Comparison of ENCODE assay signal across 9 mouse cellular contexts in genomic region chr16:22564259-22564906, GRCm38 (mm10).
DNase-seq lines count a peak whose midpoint lies in the region; ATAC-seq and TF ChIP-seq lines count a peak whose summit lies in the region.
"Had no signal": no experiment of that assay in that cellular context is flagged by ENCODE, and none has a peak within 500 bp of the region (broad histone marks: within the 10 kb centered on the region; RNA-seq: fewer than 3 reads in every experiment).

No protein-coding gene starts in this region.

- peak; percentile 90 for TF ChIP-seq CTCF in ES-Bruce4 (IDR thresholded peaks at IDR 0.05; ENCODE audit: low read depth, low read length)

- no peaks in the 10 kb centered on the region for H3K9me3 ChIP-seq in ES-Bruce4 (replicated peaks; ENCODE audit: control insufficient read depth, insufficient read depth, low read length, poor library complexity, severe bottlenecking)
- H3K9me3 ChIP-seq in lung, embryonic 16.5 days (ENCODE audit: control insufficient read depth, low read length) = no peaks in the 10 kb centered on the region
- H3K9me3 ChIP-seq: limb, embryonic 12.5 days had no signal

- 44% methylated on average over 14 of the region's 14 CpGs for WGBS in lung, embryonic 16.5 days

- H3K4me3 ChIP-seq in ES-Bruce4 (ENCODE audit: low read depth, low read length) = 0 out of 2 replicates have a peak overlapping the region, but pooled peaks have one; percentile 12
- H3K4me3 ChIP-seq in lung, embryonic 16.5 days (ENCODE audit: low read length) = no peak overlapping the region
- H3K4me3 ChIP-seq: limb, embryonic 12.5 days had no signal

- no peak overlapping the region for H3K27ac ChIP-seq in ES-Bruce4 (ENCODE audit: insufficient read depth, low read length)
- no peak overlapping the region; the same call in 1 of the 2 replicates for H3K27ac ChIP-seq in lung, embryonic 16.5 days (ENCODE audit: low read length)
- H3K27ac ChIP-seq: limb, embryonic 12.5 days had no signal

- TF ChIP-seq EP300 in ES-Bruce4 (IDR thresholded peaks at IDR 0.05; ENCODE audit: insufficient read depth, low read depth, low read length) = no peak

- H3K4me2 ChIP-seq in lung, embryonic 16.5 days (ENCODE audit: low read depth, low read length) = no peak overlapping the region
- H3K4me2 ChIP-seq: limb, embryonic 12.5 days had no signal

- H3K4me1 ChIP-seq in ES-Bruce4 (ENCODE audit: control insufficient read depth, insufficient read depth, low read length) = no peaks in the 10 kb centered on the region
- no peaks in the 10 kb centered on the region for H3K4me1 ChIP-seq in lung, embryonic 16.5 days (replicated peaks; ENCODE audit: control insufficient read depth, insufficient read depth, low read length)
- H3K4me1 ChIP-seq: limb, embryonic 12.5 days had no signal

- no peak overlapping the region for H3K9ac ChIP-seq in ES-Bruce4 (ENCODE audit: low read depth, poor library complexity, severe bottlenecking)
- H3K9ac ChIP-seq in lung, embryonic 16.5 days (ENCODE audit: low read length) = no peak overlapping the region
- H3K9ac ChIP-seq: limb, embryonic 12.5 days had no signal

- TF ChIP-seq POLR2A in ES-Bruce4 (IDR thresholded peaks at IDR 0.05; ENCODE audit: insufficient read depth, low read length) = no peak

- ATAC-seq in lung, embryonic 16.5 days (ENCODE audit: low read depth) = peak; percentile 54
- no peak for ATAC-seq in activated CD4-positive, CD25-positive, alpha-beta regulatory T cell, adult 4 months

- H3K27me3 ChIP-seq in ES-Bruce4 (ENCODE audit: control insufficient read depth, insufficient read depth, low read length, poor library complexity, severe bottlenecking) = no peaks in the 10 kb centered on the region
- H3K27me3 ChIP-seq in lung, embryonic 16.5 days (ENCODE audit: control insufficient read depth, insufficient read depth, low read depth, low read length) = no peaks in the 10 kb centered on the region
- H3K27me3 ChIP-seq: limb, embryonic 12.5 days had no signal

- peak; percentile 77 for DNase-seq in adrenal gland, adult 2 months
- peak; percentile 83 for DNase-seq in embryo, embryonic 10.5 days (ENCODE audit: low spot score)
- peak; percentile 97 for DNase-seq in heart, adult 11 months
- DNase-seq in kidney, adult 18-20 months = peak; percentile 79
- peak; percentile 82 for DNase-seq in retina, postnatal 1 day

- H3K36me3 ChIP-seq in ES-Bruce4 (ENCODE audit: control insufficient read depth, insufficient read depth, low read length, poor library complexity, severe bottlenecking) = no peaks in the 10 kb centered on the region
- no peaks in the 10 kb centered on the region for H3K36me3 ChIP-seq in lung, embryonic 16.5 days (ENCODE audit: control insufficient read depth, insufficient read depth, low read length)
- H3K36me3 ChIP-seq: limb, embryonic 12.5 days had no signal
